Mouse (Mus musculus) embryo, embryonic 11 days (tissue): ENCODE measurements at regions not wholly inside any gene's neighbourhood (a gene's known extent, or its start where the extent isn't known, plus 50 kb on each side); places are given as distances from the start of the nearest gene placed in this dataset.
A peak's percentile ranks its signal among the peaks of the same experiment; 100 is the strongest.
"Not testable (repeated sequence)": the region's sequence is repeated elsewhere in the genome, so short reads cannot be mapped to it uniquely, and the experiment has no call there.

Experiments used
- DNase-seq: peaks from one replicate; pipeline ENCODE4 v3.0.0-alpha.2; 2015

DNA sequence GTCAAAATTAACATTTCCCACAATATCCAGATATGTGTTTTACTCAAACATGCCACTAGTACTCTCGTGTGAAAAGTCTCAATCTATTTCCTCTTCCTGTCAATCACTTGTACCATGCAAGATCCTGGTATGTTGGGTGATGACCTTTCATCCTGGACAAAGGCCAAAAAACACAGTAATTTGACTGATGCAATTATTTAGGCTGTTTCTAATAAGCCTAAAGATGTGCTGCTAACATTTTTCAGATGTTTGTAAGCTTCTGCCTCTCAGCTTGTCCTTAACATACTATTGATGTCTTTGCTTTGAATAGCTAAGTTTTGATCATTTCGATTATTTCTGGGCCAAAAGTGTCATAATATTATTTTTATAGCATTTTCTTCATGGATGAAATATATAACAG lies 418.4 kb upstream of the Arrdc4 start:
- DNase-seq = peak; percentile 54

GRCm38 (mm10) chr7:69161916-69162315 lies 412.9 kb upstream of the Arrdc4 start:
- peak; percentile 32 for DNase-seq

GRCm38 (mm10) chr7:69142351-69142750 lies 393.3 kb upstream of the Arrdc4 start:
- DNase-seq = peak; percentile 44

DNA sequence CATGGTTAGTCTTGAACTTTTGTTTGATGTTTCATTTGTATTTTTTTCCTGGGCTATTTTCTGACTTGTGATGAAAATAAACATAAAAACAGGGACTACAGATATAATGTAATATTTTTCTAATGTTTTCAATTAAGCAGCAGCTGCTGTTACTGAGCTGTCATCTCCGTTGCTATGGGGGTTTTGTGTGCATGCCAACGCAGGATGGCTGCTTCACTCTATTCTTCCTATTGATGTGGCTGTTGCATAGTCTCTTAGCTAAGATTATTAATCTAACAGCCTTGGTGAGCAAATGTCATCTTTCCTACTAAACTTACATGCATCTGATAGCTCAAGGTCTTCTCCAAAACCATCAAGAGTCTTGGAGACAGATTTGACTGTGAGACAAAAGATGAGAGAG lies 384.4 kb upstream of the Arrdc4 start:
- no peak for DNase-seq

DNA sequence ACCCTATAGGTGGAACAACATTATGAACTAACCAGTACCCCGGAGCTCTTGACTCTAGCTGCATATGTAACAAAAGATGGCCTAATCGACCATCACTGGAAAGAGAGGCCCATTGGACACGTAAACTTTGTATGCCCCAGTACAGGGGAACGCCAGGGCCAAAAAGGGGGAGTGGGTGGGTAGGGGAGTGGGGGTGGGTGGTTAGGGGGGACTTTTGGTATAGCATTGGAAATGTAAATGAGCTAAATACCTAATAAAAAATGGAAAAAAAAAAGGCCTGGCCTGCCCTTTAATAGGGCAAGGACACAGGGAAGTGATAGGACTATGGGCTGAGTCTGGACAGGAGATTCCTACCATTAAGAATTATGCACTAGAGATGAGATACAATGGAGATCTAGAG lies 352.7 kb upstream of the Arrdc4 start:
- not testable (repeated sequence) for DNase-seq

- peak; percentile 17 for DNase-seq
Measured at GRCm38 (mm10) chr7:69097587-69098095, 348.6 kb upstream of the Arrdc4 start.

DNA sequence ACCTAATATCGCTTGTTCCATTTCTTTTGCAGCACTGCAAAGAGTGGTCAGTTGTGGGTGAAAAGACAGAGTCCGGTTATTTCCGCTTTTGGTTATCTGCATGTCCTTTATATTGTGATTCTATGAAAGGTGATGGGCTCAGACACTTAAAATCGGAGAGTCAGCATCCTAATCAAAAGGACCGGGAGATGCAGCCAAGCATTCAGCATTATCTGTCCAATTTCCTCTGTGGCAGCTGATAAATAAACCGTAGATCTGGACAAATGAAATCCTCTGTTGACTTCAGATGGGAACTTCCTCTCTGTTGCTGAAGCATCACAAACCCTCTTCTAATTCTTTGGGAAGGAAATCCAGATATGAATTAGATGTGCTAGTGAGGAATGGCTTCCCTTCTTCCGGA lies 325.7 kb upstream of the Arrdc4 start:
- DNase-seq = no peak

DNA sequence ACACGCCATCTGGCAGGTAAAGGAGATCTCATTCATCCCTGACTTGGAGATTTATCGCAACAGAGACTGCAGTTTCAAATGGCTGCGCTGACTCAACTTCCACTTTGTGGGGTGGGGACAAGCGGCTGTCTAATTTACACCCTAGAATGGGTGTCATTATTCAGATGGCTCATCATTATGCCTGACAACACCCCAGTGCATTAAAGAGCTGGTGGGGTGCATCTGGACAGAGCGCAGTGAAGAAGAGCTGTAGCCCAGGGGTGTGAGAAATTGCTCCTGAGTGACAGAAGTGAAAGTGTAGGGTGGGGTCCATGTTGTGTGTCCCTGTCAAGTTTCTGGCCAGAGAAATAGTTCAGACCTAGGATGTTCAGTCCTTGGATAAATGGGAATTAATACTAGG lies 314.0 kb upstream of the Arrdc4 start:
- no peak for DNase-seq

- DNase-seq = no peak
Measured at GRCm38 (mm10) chr7:69062506-69062905, 313.5 kb upstream of the Arrdc4 start.

GRCm38 (mm10) chr7:69062094-69062493 lies 313.1 kb upstream of the Arrdc4 start:
- peak; percentile 27 for DNase-seq

DNA sequence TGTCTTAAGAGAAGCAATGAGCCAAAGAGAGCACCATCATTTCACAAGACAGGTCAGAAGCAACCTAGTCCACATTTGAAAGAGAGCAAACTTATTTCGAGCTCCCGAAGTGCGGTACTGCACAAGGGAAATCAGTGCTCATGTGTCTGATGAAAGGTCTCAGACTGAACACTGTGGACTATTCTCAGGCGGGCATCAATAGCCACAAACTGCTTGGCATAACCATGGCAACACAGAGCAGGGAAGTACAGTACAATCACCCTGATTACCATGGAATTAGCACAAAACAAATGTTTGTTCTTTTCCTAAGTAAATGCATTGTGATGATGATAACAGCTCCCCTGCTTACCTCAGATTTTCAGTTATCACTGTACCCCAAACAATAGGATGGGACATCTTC lies 312.2 kb upstream of the Arrdc4 start:
- DNase-seq = no peak

- DNase-seq = no peak
Measured at GRCm38 (mm10) chr7:69016575-69016974, 267.5 kb upstream of the Arrdc4 start.

DNA sequence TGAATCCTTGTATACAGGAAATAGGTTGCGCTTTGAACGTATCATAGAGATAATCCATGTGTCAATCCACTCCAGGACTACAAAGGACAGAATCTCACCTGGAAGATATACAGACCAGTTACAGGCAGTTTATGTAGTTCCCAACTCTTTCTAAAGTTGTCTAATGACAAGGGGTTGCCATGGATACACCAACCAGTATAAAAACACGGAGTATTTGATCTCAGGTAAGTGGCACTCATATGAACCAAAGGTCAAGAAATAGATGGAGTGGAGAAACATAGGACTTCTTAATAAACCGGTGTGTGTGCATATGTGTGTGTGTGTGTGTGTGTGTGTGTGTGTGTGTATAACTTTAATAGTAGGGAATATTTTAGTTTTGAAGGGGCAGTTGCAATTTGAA lies 266.0 kb upstream of the Arrdc4 start:
- no peak for DNase-seq

DNA sequence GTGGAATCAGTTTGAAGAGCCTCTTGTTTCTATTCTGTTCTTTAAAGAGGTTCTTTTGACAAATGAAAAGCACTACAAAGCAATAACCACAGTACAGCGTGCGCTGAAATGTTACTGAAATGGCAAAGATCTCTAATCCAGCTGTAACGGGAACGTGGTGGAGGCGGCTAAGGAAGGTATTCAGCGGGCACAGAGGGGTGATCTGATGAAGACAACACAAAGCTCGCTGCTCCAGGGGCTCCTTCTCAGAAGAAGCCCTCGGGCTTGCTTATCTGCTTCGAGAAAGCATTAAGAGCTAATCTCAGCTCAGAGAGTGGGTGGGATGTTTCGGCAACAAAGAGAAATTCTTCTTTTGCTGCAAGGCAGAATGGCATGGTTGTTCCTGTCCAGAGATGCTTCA lies 258.2 kb upstream of the Arrdc4 start:
- DNase-seq = no peak

DNA sequence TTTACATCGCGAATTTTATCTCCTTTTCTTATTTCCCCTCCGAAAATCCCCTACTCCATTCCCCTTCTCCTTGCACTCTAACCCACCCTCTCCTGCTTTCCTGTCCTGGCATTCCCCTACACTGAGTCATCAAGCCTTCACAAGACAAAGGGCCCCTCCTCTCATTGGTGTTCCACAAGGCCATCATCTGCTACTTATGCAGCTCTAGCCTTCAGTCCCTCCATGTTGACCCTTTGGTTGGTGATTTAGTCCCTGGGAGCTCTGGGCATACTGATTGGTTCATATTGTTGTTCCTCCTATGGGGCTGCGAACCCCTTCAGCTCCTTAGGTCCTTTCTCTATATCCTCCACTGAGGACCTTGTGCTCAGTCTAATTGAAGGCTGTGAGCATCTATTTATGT lies 239.0 kb upstream of the Arrdc4 start:
- no peak for DNase-seq

GRCm38 (mm10) chr7:68983937-68984336 lies 234.9 kb upstream of the Arrdc4 start:
- DNase-seq = no peak

GRCm38 (mm10) chr7:68982914-68983502 lies 234.0 kb upstream of the Arrdc4 start:
- DNase-seq = peak; percentile 31

GRCm38 (mm10) chr7:68978576-68978975 lies 229.5 kb upstream of the Arrdc4 start:
- DNase-seq = no peak

GRCm38 (mm10) chr7:68976813-68977752 lies 228.0 kb upstream of the Arrdc4 start:
- peak; percentile 81 for DNase-seq

DNA sequence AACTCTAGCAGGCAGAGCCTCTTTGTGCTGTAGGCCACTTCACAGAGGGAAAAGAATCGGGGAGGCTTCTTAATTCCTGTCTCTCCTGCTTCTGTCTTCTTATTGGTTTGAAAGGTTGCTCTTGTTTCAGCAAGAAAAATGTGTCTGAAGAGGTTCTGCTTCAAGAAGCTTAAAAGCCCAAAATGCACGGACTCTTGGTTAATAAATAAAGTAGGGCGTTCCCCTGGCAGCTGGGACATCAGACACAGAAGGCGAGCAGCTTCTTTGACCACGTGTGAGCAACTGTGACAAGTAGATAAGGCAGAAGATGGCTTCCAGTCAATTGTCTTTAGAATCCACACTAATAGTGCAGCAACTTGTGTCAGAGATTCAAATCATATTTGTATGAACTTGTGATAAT lies 226.9 kb upstream of the Arrdc4 start:
- DNase-seq = no peak

GRCm38 (mm10) chr7:68975580-68975894 lies 226.5 kb upstream of the Arrdc4 start:
- DNase-seq = no peak

GRCm38 (mm10) chr7:68974761-68975579 lies 225.9 kb upstream of the Arrdc4 start:
- DNase-seq = no peak
